Mouse (Mus musculus) ES-Bruce4 (cell line): ENCODE data around the gene Map2k1.

Experiments used
- CTCF ChIP-seq: IDR thresholded peaks from one replicate; pipeline ENCODE4 v1.8.1; 2011; ENCODE audit warnings: low read depth, low read length
- EP300 ChIP-seq: IDR thresholded peaks from 2 replicates; pipeline ENCODE4 v1.6.1; 2011; ENCODE audit warnings: low read depth, low read length; ENCODE audit not compliant: insufficient read depth
- POLR2A ChIP-seq: IDR thresholded peaks from one replicate; pipeline ENCODE4 v1.8.1; 2011; ENCODE audit warnings: low read length; ENCODE audit not compliant: insufficient read depth

GRCm38 (mm10) chr9:64225805-64226204, 27.6 kb downstream of the Map2k1 start:
- TF ChIP-seq CTCF (no peak), POLR2A (no peak), EP300 (no peak)
